Mouse (Mus musculus) testis, adult 2 months (tissue): ENCODE measurements around the gene Dlgap3. TPM values are rescaled to one million over a fixed set of nuclear protein-coding genes. Genes with fewer than 3 reads are reported as not detected.

Experiments
- H3K27ac ChIP-seq: fragments of 200-500 bp; 2 replicates; pipeline ENCODE4 v1.5.1; 2012; ENCODE audit warnings: low read depth, low read length; ENCODE audit not compliant: control insufficient read depth, insufficient read depth
- H3K27me3 ChIP-seq: fragments of 200-500 bp; 2 replicates; pipeline ENCODE4 v1.6.1; 2012; ENCODE audit warnings: mild to moderate bottlenecking, low read length, moderate library complexity; ENCODE audit not compliant: control insufficient read depth, insufficient read depth
- H3K36me3 ChIP-seq: fragments of 200-500 bp; 2 replicates; pipeline ENCODE4 v1.6.1; 2012; ENCODE audit warnings: mild to moderate bottlenecking, low read length; ENCODE audit not compliant: control insufficient read depth, insufficient read depth
- H3K4me1 ChIP-seq: fragments of 200-500 bp; 2 replicates; pipeline ENCODE4 v1.6.1; 2012; ENCODE audit warnings: low read length; ENCODE audit not compliant: control insufficient read depth, insufficient read depth
- H3K4me3 ChIP-seq: fragments of 200-500 bp; 2 replicates; pipeline ENCODE4 v1.5.1; 2012; ENCODE audit warnings: low read depth, mild to moderate bottlenecking, low read length, moderate library complexity, mixed read lengths; ENCODE audit not compliant: control insufficient read depth
- CTCF ChIP-seq: fragments of 200-500 bp; IDR thresholded peaks from 2 replicates; pipeline ENCODE4 v1.5.1; 2012; ENCODE audit warnings: low read depth, mild to moderate bottlenecking, inconsistent platforms, low read length, moderate library complexity; ENCODE audit not compliant: control insufficient read depth, insufficient read depth, insufficient replicate concordance
- POLR2A ChIP-seq: fragments of 200-500 bp; IDR thresholded peaks from 2 replicates; pipeline ENCODE4 v1.6.1; 2012; ENCODE audit warnings: low read depth, mild to moderate bottlenecking, inconsistent platforms, low read length, moderate library complexity; ENCODE audit not compliant: control insufficient read depth
- polyA plus RNA-seq: library from polyadenylated mRNA; depleted of rRNA; stranded (reverse); fragments of >200 nt; gene quantifications from 2 replicates; pipeline ENCODE4 v1.2.3, GENCODE M21; 2012

The Dlgap3 gene
- polyA plus RNA-seq, 1 experiment = 3.3 TPM

GRCm38 (mm10) chr4:127200164-127200722 lies 31.2 kb downstream of the Dlgap3 start:
- Histone ChIP-seq H3K27me3 (no peaks in the 10 kb centered on the region), H3K27ac (no peak overlapping the region), H3K4me3 (no peak overlapping the region), H3K36me3 (no peaks in the 10 kb centered on the region), H3K4me1 (peaks cover 7% of the 10 kb centered on the region)
- TF ChIP-seq POLR2A = no peak
- TF ChIP-seq CTCF = no peak

DNA sequence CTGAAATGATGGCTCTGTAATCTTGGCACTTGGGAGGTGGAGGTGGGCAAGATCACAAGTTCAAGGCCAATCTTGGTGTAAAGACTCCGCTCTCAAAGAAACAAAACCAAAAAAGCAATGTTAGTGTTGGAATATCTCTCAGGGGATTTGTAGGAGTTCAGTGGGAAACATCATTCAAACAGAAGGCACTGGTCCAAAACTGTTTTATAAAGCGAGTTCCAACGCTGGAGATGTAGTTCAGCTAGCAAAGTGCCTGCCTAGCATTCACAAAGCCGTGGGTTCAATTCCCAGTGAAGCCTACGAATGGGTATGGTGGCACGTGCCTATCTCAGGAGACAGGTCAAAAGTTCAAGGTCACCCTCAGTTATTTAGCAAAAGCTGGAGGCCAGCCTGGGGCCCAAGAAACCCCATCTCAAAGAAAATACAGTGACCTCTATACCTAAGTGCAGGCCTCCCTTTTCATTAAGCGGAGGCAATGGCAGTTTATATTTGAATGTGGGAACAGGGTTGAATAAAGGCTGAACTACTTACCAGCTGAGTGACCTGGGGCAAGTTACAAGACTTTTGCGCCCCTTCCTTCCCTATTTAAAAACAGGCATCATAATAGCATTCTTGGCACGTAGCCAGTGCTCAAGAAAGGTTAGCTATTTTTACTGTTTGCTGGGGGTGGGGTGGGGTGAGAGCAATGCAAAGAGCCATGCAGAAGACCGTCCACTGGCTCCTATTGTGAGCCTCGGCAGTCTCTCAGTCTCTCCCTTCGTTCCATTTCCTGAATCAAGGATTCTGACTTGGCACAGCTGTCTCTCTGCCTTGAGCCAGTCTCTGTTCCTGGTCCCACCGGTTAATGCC lies 32.0 kb downstream of the Dlgap3 start:
- no peak for TF ChIP-seq CTCF
- no peak for TF ChIP-seq POLR2A
- Histone ChIP-seq H3K36me3 (no peaks in the 10 kb centered on the region), H3K4me1 (peaks cover 7% of the 10 kb centered on the region), H3K27me3 (no peaks in the 10 kb centered on the region), H3K4me3 (no peak overlapping the region), H3K27ac (no peak overlapping the region)

GRCm38 (mm10) chr4:127203081-127203480 lies 34.1 kb downstream of the Dlgap3 start:
- Histone ChIP-seq H3K27me3 (no peaks in the 10 kb centered on the region), H3K36me3 (no peaks in the 10 kb centered on the region), H3K27ac (no peak overlapping the region), H3K4me3 (no peak overlapping the region), H3K4me1 (peaks cover 7% of the 10 kb centered on the region)
- TF ChIP-seq CTCF (no peak), POLR2A (no peak)

DNA sequence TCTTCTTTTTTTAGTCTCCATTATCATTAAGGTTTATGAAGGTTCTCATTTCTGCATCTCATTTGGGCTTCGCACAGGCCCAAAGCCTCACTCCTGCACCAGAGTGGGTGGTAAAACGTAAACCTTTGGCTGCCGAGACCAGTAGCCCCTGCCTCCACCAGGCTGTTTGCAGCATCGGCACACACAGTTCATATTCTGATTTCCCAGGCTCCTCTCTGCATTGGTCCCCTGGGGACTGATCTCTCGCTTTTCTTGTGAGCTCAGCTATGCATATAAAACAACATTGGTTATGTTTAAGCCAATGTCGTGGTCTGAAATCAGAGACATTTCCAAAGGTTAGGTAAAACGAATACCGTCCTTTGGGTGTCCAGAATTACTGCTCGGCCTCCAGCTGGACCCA lies 42.3 kb downstream of the Dlgap3 start:
- no peaks in the 10 kb centered on the region for H3K27me3 ChIP-seq
- H3K27ac ChIP-seq = no peak overlapping the region
- no peak for TF ChIP-seq POLR2A
- TF ChIP-seq CTCF = no peak
- no peak overlapping the region for H3K4me3 ChIP-seq
- H3K36me3 ChIP-seq = no peaks in the 10 kb centered on the region
- H3K4me1 ChIP-seq = peaks cover 8% of the 10 kb centered on the region

GRCm38 (mm10) chr4:127214510-127214909 lies 45.5 kb downstream of the Dlgap3 start:
- Histone ChIP-seq H3K27ac (no peak overlapping the region), H3K27me3 (no peaks in the 10 kb centered on the region)
- TF ChIP-seq CTCF = no peak
- no peak for TF ChIP-seq POLR2A

DNA sequence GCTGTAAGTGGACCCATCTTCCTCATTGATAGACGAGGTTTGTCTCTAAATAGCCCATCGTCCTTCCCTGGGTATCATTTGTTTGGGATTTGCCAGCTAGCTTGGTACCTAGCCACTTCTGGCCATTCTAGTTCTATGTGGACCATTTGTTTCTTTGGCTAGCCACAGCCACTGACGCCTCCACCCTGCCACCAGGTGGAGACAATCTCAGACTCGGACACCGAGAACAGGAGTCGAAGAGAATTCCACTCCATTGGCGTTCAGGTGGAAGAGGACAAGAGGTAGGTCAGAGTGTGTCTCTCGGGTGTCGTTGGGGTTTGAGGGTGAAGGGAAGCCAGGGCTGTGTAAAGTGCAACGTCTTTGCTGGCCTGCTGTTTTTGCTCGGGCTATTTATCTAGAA lies 46.1 kb downstream of the Dlgap3 start:
- Histone ChIP-seq H3K36me3 (no peaks in the 10 kb centered on the region), H3K4me3 (no peak overlapping the region; the same call in none of the 2 replicates), H3K27ac (no peak overlapping the region), H3K27me3 (no peaks in the 10 kb centered on the region), H3K4me1 (peaks cover 8% of the 10 kb centered on the region)
- TF ChIP-seq CTCF = peak; percentile 29; the same call in 1 of the 2 replicates
- TF ChIP-seq POLR2A = no peak

More at GRCm38 (mm10) chr4:127214510-127214909, 45.5 kb downstream of the Dlgap3 start:
- H3K4me1 ChIP-seq = peaks cover 8% of the 10 kb centered on the region
- no peaks in the 10 kb centered on the region for H3K36me3 ChIP-seq
- peak overlapping the region; percentile 72 for H3K4me3 ChIP-seq

GRCm38 (mm10) chr4:127215799-127216198 lies 46.8 kb downstream of the Dlgap3 start:
- no peaks in the 10 kb centered on the region for H3K36me3 ChIP-seq
- H3K4me1 ChIP-seq = peaks cover 8% of the 10 kb centered on the region
- TF ChIP-seq POLR2A (no peak), CTCF (no peak)
- no peaks in the 10 kb centered on the region for H3K27me3 ChIP-seq
- no peak overlapping the region for H3K27ac ChIP-seq
- no peak overlapping the region for H3K4me3 ChIP-seq
